Mouse (Mus musculus): ENCODE results near the gene Elf1. TPM values are rescaled to one million over a fixed set of nuclear protein-coding genes. Genes with fewer than 3 reads are reported as not detected.

Gene Elf1
- total RNA-seq, 2 experiments from 2014 or later = 8.2 to 8.3 TPM

DNA sequence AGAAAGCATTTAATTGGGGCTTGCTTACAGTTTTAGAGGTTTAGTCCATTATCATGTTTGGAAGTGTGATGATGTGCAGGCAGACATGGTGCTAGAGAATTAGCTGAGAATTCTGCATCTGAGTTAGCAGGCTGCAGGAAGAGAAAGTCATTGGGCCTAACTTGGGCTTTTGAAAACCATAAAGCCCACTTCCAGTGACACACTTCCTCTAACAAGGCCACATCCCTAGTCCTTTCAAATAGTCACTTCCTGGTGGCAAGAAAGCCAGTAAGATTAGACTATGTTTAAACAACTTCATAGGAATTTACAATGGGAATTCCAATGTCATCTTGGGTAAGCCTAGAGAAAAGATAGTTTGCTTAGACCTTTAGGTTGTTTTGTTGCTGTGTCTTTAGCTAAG lies 60.6 kb downstream of the Elf1 start:
- intact Hi-C loops (cut with DNase I; ENCODE audit: low total_unique reads) = no loop called here
- no peak for DNase-seq

DNA sequence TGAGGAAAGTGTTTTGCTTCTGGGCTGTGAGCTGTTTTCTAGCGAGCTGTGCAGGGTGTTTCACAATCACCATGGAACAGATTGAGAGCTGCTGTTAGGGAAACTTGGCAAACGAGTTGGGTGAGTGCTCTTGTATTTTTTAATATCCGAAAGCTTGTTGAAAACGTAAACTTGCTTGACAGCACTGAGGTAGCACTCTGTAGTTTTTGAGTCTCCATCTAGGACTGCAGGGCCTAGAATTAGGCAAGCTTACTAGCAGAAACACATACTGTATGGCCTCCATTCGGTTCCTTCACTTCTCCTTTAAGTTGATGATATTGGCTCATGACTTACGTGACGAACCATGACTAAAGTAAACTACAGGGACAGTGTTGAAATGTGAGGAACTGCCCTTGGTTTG lies 68.3 kb downstream of the Elf1 start:
- intact Hi-C loops (cut with DNase I; ENCODE audit: low total_unique reads) = no loop called here
- peak; percentile 19 for DNase-seq

GRCm38 (mm10) chr14:79551929-79552328 lies 70.9 kb downstream of the Elf1 start:
- intact Hi-C loops (cut with DNase I; ENCODE audit: low total_unique reads) = loop anchor here (10.0 kb wide), 1 partner anchor 47 kb away; no protein-coding TSS in a partner anchor
- no peak for DNase-seq

GRCm38 (mm10) chr14:79552854-79553253 lies 71.9 kb downstream of the Elf1 start:
- intact Hi-C loops (cut with DNase I; ENCODE audit: low total_unique reads) = loop anchor here (10.0 kb wide), 1 partner anchor 48 kb away; no protein-coding TSS in a partner anchor
- no peak for DNase-seq

GRCm38 (mm10) chr14:79557796-79558195 lies 76.8 kb downstream of the Elf1 start:
- intact Hi-C loops (cut with DNase I; ENCODE audit: low total_unique reads) = loop anchor here (10.0 kb wide), 1 partner anchor 53 kb away; no protein-coding TSS in a partner anchor
- no peak for DNase-seq

DNA sequence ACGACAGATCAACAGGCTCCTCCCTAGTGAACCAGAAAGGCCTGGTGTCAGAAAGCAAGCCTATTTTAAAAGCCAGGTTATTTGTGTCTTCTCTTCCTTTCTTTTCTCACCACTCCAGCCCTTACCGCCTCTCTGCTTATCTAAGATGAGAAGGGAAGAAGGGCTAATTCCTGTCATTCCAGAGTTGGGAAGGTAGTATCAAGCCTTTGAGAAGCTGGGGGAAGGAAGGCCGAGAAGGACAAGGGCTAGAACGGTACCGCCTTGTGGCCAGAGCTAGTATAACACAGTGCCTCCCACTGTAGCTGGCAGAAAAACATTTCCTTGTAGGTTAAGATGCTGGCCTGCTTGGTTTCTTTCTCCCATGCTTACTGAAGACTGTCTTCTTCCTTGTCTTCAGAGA lies 81.8 kb downstream of the Elf1 start:
- DNase-seq = peak; percentile 49
- intact Hi-C loops (cut with DNase I; ENCODE audit: low total_unique reads) = no loop called here

- no peak for DNase-seq
- intact Hi-C loops (cut with DNase I; ENCODE audit: low total_unique reads) = no loop called here
These were observed 83.8 kb downstream of the Elf1 start for GRCm38 (mm10) chr14:79564784-79565183.

GRCm38 (mm10) chr14:79573482-79574191 lies 92.6 kb downstream of the Elf1 start:
- intact Hi-C loops (cut with DNase I; ENCODE audit: low total_unique reads) = no loop called here
- no peak for DNase-seq

GRCm38 (mm10) chr14:79574361-79574760 lies 93.4 kb downstream of the Elf1 start:
- DNase-seq = no peak
- intact Hi-C loops (cut with DNase I; ENCODE audit: low total_unique reads) = no loop called here

- intact Hi-C loops (cut with DNase I; ENCODE audit: low total_unique reads) = no loop called here
- no peak for DNase-seq
These were observed 102.7 kb downstream of the Elf1 start for GRCm38 (mm10) chr14:79583526-79584245.

DNA sequence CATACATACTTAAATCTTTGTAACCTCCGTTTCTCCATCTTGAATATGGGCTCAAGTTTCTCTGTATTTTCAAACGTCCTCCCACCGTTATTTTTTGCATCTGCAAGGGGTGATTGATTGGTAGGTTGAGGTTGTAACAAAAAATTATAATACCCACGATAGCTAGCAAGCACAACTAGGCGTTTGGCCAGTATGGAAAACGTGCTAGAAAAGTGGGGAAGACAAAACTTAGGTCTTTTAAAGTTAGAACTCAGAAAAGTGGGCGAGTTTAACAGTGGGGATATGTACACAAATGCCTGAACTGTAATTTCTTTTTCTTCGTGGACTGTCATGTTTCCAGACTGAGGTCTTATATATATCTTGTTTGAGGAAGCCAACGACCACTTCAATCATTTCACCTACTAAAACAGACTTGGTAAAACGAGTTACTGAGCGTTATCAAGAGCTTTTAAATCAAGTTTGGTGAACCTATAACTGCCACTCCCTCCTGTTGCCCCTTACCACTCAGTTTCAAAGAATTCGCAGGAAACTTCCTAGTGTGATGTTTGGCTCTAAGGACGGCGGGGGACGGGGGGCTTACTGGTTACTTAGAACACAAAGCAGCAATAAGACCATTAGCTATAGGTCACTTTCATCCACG lies 105.6 kb downstream of the Elf1 start:
- no peak for DNase-seq
- intact Hi-C loops (cut with DNase I; ENCODE audit: low total_unique reads) = no loop called here

GRCm38 (mm10) chr14:79587139-79587851 lies 106.3 kb downstream of the Elf1 start, which contains the start of gene Sugt1:
TSS of gene Sugt1 (plus strand) at chr14:79587691.
- DNase-seq = peak; percentile 96
- intact Hi-C loops (cut with DNase I; ENCODE audit: low total_unique reads) = no loop called here

DNA sequence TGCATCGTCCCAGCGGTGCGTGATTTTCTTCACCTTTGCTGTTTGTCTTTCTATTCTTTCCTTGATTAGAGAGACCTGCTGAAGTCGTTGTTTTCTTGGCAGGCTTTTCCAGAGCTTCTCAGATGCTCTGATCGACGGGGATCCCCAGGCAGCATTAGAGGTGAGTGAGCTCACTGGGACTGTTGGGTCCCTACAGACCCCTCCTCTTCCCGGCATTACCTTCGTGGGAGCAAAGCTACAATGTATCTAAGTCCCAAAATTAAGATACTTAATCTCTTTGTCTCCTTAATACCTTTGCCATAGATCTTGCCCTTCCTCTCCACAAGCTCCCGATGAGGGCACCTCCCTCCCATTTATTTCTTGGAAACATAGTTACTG lies 106.8 kb downstream of the Elf1 start:
- DNase-seq = no peak
- intact Hi-C loops (cut with DNase I; ENCODE audit: low total_unique reads) = no loop called here

GRCm38 (mm10) chr14:79588534-79588951 lies 107.5 kb downstream of the Elf1 start:
- no peak for DNase-seq
- intact Hi-C loops (cut with DNase I; ENCODE audit: low total_unique reads) = no loop called here

GRCm38 (mm10) chr14:79589401-79589800 lies 108.4 kb downstream of the Elf1 start:
- no peak for DNase-seq
- intact Hi-C loops (cut with DNase I; ENCODE audit: low total_unique reads) = no loop called here

GRCm38 (mm10) chr14:79590916-79591315 lies 109.9 kb downstream of the Elf1 start:
- DNase-seq = no peak
- intact Hi-C loops (cut with DNase I; ENCODE audit: low total_unique reads) = no loop called here

GRCm38 (mm10) chr14:79591611-79592010 lies 110.6 kb downstream of the Elf1 start:
- intact Hi-C loops (cut with DNase I; ENCODE audit: low total_unique reads) = no loop called here

GRCm38 (mm10) chr14:79594069-79594468 lies 113.1 kb downstream of the Elf1 start:
- intact Hi-C loops (cut with DNase I; ENCODE audit: low total_unique reads) = no loop called here
- DNase-seq = no peak

More at GRCm38 (mm10) chr14:79591611-79592010, 110.6 kb downstream of the Elf1 start:
- no peak for DNase-seq

DNA sequence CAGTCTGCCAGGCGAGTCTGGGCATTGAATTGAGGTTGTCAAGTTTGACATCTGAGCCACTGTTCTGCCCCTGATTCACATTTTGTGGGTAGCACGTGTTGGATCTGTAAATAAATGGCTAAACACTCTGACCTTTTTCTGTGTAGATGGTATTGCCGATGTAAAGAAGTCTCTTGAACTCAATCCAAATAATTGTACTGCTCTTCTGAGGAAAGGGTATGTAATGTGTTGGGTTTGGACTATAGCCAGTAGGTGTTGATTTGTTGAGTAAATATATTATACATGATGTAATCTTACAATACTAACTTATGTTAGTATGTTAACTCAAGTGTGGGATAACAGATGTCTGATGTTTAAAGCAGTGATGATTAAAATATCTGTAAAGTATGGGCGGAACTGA lies 115.6 kb downstream of the Elf1 start:
- intact Hi-C loops (cut with DNase I; ENCODE audit: low total_unique reads) = no loop called here
- DNase-seq = no peak

GRCm38 (mm10) chr14:79605881-79606280 lies 124.9 kb downstream of the Elf1 start:
- no peak for DNase-seq
- intact Hi-C loops (cut with DNase I; ENCODE audit: low total_unique reads) = no loop called here
